Mouse (Mus musculus): ENCODE data around the gene Prpf38a.

The Prpf38a gene

GRCm38 (mm10) chr4:108578840-108579742, at the start of gene Prpf38a, which contains the start of gene Orc1:
Gene Prpf38a, minus strand, starts transcription at chr4:108579336.
Gene Orc1, plus strand, starts transcription at chr4:108579423.
- peak; percentile 98 to 99 for DNase-seq

- DNase-seq: no peak
These were observed 47.9 kb upstream of the Prpf38a start for GRCm38 (mm10) chr4:108627066-108627465.

GRCm38 (mm10) chr4:108621504-108621903, 42.4 kb upstream of the Prpf38a start:
- DNase-seq: no peak

- DNase-seq: no peak
These were observed 41.4 kb upstream of the Prpf38a start for GRCm38 (mm10) chr4:108620536-108620935.

GRCm38 (mm10) chr4:108619587-108620341, 40.6 kb upstream of the Prpf38a start, which contains the start of gene Cc2d1b:
Gene Cc2d1b, plus strand, starts transcription at chr4:108619940.
- peak; percentile 93 to 98 for DNase-seq

- peak; percentile 16 to 51 for DNase-seq
These were observed 40.0 kb upstream of the Prpf38a start for GRCm38 (mm10) chr4:108619165-108619564.

- DNase-seq: no peak
These were observed 39.5 kb upstream of the Prpf38a start for GRCm38 (mm10) chr4:108618586-108618985.

- DNase-seq: no peak
These were observed 31.8 kb upstream of the Prpf38a start for GRCm38 (mm10) chr4:108610935-108611334.

- no peak for DNase-seq
These were observed 29.5 kb upstream of the Prpf38a start for GRCm38 (mm10) chr4:108608651-108609050.

GRCm38 (mm10) chr4:108601870-108602269, 22.7 kb upstream of the Prpf38a start:
- DNase-seq: no peak

GRCm38 (mm10) chr4:108598306-108598705, 19.2 kb upstream of the Prpf38a start:
- no peak for DNase-seq

GRCm38 (mm10) chr4:108595785-108596184, 16.6 kb upstream of the Prpf38a start:
- no peak for DNase-seq

- DNase-seq: no peak
These were observed 14.2 kb upstream of the Prpf38a start for GRCm38 (mm10) chr4:108593376-108593775.

GRCm38 (mm10) chr4:108579743-108580411, 741 bp upstream of the Prpf38a start:
- DNase-seq: peak in 1 of 2 experiments; percentile 2

GRCm38 (mm10) chr4:108572644-108573043, 6.5 kb downstream of the Prpf38a start:
- DNase-seq: no peak

- no peak for DNase-seq
These were observed 14.1 kb downstream of the Prpf38a start for GRCm38 (mm10) chr4:108565026-108565425.

- no peak for DNase-seq
These were observed 39.4 kb downstream of the Prpf38a start for GRCm38 (mm10) chr4:108539701-108540100.

Measured in kidney, postnatal 25 days (tissue).